Mouse (Mus musculus) MEL (cell line): ENCODE results near the gene Cdkn2d. TPM values are rescaled to one million over a fixed set of nuclear protein-coding genes. Genes with fewer than 3 reads are reported as not detected.

ENCODE experiments used
- DNase-seq: peaks from one replicate; pipeline ENCODE4 v3.0.0; 2011; ENCODE audit warnings: low read depth, low spot score
- H3K27ac ChIP-seq: 2 replicates; pipeline ENCODE4 v1.5.1; 2012; ENCODE audit warnings: low read depth, mild to moderate bottlenecking, control low read depth, low read length, moderate library complexity; ENCODE audit not compliant: control insufficient read depth
- H3K27me3 ChIP-seq, 2 experiments: fragments of 150-350 bp in 1 of 2; sonication (generic) in 1 of 2; 2 replicates each; pipeline ENCODE4 v1.6.1; 2012; ENCODE audit warnings: low read length in 2 of 2, mild to moderate bottlenecking in 2 of 2, improper control_type of control experiment in 1 of 2, moderate library complexity in 1 of 2; ENCODE audit not compliant: insufficient read depth in 2 of 2, control insufficient read depth in 1 of 2
- H3K36me3 ChIP-seq, 2 experiments: 2 replicates each; pipeline ENCODE4 v1.6.1; 2012 to 2014; ENCODE audit warnings: low read length in 2 of 2, improper control_type of control experiment in 1 of 2, inconsistent platforms in 1 of 2, mild to moderate bottlenecking in 1 of 2; ENCODE audit not compliant: insufficient read depth in 2 of 2, control insufficient read depth in 1 of 2
- H3K4me1 ChIP-seq, 2 experiments: fragments of 150-350 bp in 1 of 2; sonication (generic) in 1 of 2; 2 replicates each; pipeline ENCODE4 v1.6.1; 2012; ENCODE audit warnings: low read length in 2 of 2, improper control_type of control experiment in 1 of 2, mild to moderate bottlenecking in 1 of 2; ENCODE audit not compliant: insufficient read depth in 2 of 2, control insufficient read depth in 1 of 2
- H3K4me3 ChIP-seq, 2 experiments: fragments of 150-350 bp in 1 of 2; sonication (generic) in 1 of 2; 2 replicates each; pipeline ENCODE4 v1.5.1; 2012; ENCODE audit warnings: low read depth in 2 of 2, low read length in 2 of 2, mild to moderate bottlenecking in 2 of 2, moderate library complexity in 2 of 2, control low read depth in 1 of 2, improper control_type of control experiment in 1 of 2; ENCODE audit not compliant: control insufficient read depth in 1 of 2, insufficient read depth in 1 of 2
- H3K79me2 ChIP-seq: 2 replicates; pipeline ENCODE4 v1.6.1; 2012; ENCODE audit warnings: mild to moderate bottlenecking, low read length, moderate library complexity; ENCODE audit not compliant: control insufficient read depth, poor library complexity, insufficient read depth
- H3K9ac ChIP-seq: 2 replicates; pipeline ENCODE4 v1.6.1; 2012; ENCODE audit warnings: low read depth, mild to moderate bottlenecking, control low read depth, low read length, moderate library complexity; ENCODE audit not compliant: control insufficient read depth, poor library complexity, severe bottlenecking
- H3K9me3 ChIP-seq: fragments of 150-350 bp; sonication (generic); replicated peaks from 2 replicates; pipeline ENCODE4 v1.6.1; 2012; ENCODE audit warnings: mild to moderate bottlenecking, low read length, improper control_type of control experiment, moderate library complexity; ENCODE audit not compliant: insufficient read depth
- BHLHE40 ChIP-seq: IDR thresholded peaks from 2 replicates; pipeline ENCODE4 v1.6.1; 2012; ENCODE audit warnings: low read depth, mild to moderate bottlenecking, inconsistent platforms, low read length, improper control_type of control experiment, borderline replicate concordance
- CHD1 ChIP-seq: IDR thresholded peaks from 2 replicates; pipeline ENCODE4 v1.6.1; 2012; ENCODE audit warnings: low read depth, mild to moderate bottlenecking, inconsistent platforms, low read length, improper control_type of control experiment
- CTCF ChIP-seq, 3 experiments: IDR thresholded peaks in 2 of 3; conservative IDR thresholded peaks in 1 of 3; 2 replicates each; pipeline ENCODE4 v1.5.1; 2011 to 2012; ENCODE audit warnings: low read length in 3 of 3, low read depth in 2 of 3, mild to moderate bottlenecking in 2 of 3, improper control_type of control experiment in 1 of 3, inconsistent platforms in 1 of 3, mixed read lengths in 1 of 3, moderate library complexity in 1 of 3; ENCODE audit not compliant: control insufficient read depth in 1 of 3, insufficient read depth in 1 of 3, poor library complexity in 1 of 3, severe bottlenecking in 1 of 3
- ELF1 ChIP-seq: IDR thresholded peaks from 2 replicates; pipeline ENCODE4 v1.6.1; 2014; ENCODE audit warnings: low read depth, mild to moderate bottlenecking, inconsistent platforms, low read length, improper control_type of control experiment, moderate library complexity
- EP300 ChIP-seq, 2 experiments: IDR thresholded peaks; 2 replicates each; pipeline ENCODE4 v1.6.1; 2011; ENCODE audit warnings: improper control_type of control experiment in 2 of 2, low read length in 2 of 2, low read depth in 1 of 2, mild to moderate bottlenecking in 1 of 2
- ETS1 ChIP-seq: IDR thresholded peaks from 2 replicates; pipeline ENCODE4 v1.6.1; 2012; ENCODE audit warnings: low read depth, mild to moderate bottlenecking, inconsistent platforms, low read length, improper control_type of control experiment, moderate library complexity
- GATA1 ChIP-seq: IDR thresholded peaks from 2 replicates; pipeline ENCODE4 v1.6.1; 2011; ENCODE audit warnings: low read depth, low read length, improper control_type of control experiment
- HCFC1 ChIP-seq: IDR thresholded peaks from 2 replicates; pipeline ENCODE4 v1.6.1; 2012; ENCODE audit warnings: low read depth, mild to moderate bottlenecking, inconsistent platforms, low read length, improper control_type of control experiment, moderate library complexity
- JUND ChIP-seq: IDR thresholded peaks from 2 replicates; pipeline ENCODE4 v1.6.1; 2011; ENCODE audit warnings: low read depth, mild to moderate bottlenecking, improper control_type of control experiment, low read length
- KAT2A ChIP-seq: conservative IDR thresholded peaks from 2 replicates; pipeline ENCODE4 v1.6.1; 2012; ENCODE audit warnings: low read depth, low read length, improper control_type of control experiment, inconsistent platforms
- MAX ChIP-seq: IDR thresholded peaks from 2 replicates; pipeline ENCODE4 v1.6.1; 2011; ENCODE audit warnings: low read length, improper control_type of control experiment
- MAZ ChIP-seq: IDR thresholded peaks from 2 replicates; pipeline ENCODE4 v1.6.1; 2012; ENCODE audit warnings: low read depth, mild to moderate bottlenecking, inconsistent platforms, low read length, improper control_type of control experiment
- MEF2A ChIP-seq: IDR thresholded peaks from 2 replicates; pipeline ENCODE4 v1.6.1; 2014; ENCODE audit warnings: low read depth, mild to moderate bottlenecking, inconsistent platforms, low read length, improper control_type of control experiment; ENCODE audit not compliant: poor library complexity, insufficient replicate concordance, severe bottlenecking; ENCODE audit errors: extremely low read depth
- MXI1 ChIP-seq: IDR thresholded peaks from 2 replicates; pipeline ENCODE4 v1.6.1; 2011; ENCODE audit warnings: mild to moderate bottlenecking, low read depth, low read length, improper control_type of control experiment
- MYB ChIP-seq: IDR thresholded peaks from 2 replicates; pipeline ENCODE4 v1.6.1; 2011; ENCODE audit warnings: mild to moderate bottlenecking, low read depth, low read length, improper control_type of control experiment
- MYC ChIP-seq: IDR thresholded peaks from 2 replicates; pipeline ENCODE4 v1.6.1; 2011; ENCODE audit warnings: low read depth, mild to moderate bottlenecking, low read length, improper control_type of control experiment, moderate library complexity
- NRF1 ChIP-seq: IDR thresholded peaks from 2 replicates; pipeline ENCODE4 v1.6.1; 2014; ENCODE audit warnings: low read depth, mild to moderate bottlenecking, inconsistent platforms, low read length, improper control_type of control experiment, moderate library complexity; ENCODE audit not compliant: poor library complexity, insufficient read depth, severe bottlenecking
- POLR2A ChIP-seq, 2 experiments: IDR thresholded peaks; 2 replicates each; pipeline ENCODE4 v1.6.1; 2011 to 2012; ENCODE audit warnings: low read length in 2 of 2, mild to moderate bottlenecking in 2 of 2, control low read depth in 1 of 2, improper control_type of control experiment in 1 of 2, low read depth in 1 of 2, moderate library complexity in 1 of 2; ENCODE audit not compliant: control insufficient read depth in 1 of 2, insufficient read depth in 1 of 2, poor library complexity in 1 of 2
- POLR2AphosphoS2 ChIP-seq: IDR thresholded peaks from 2 replicates; pipeline ENCODE4 v1.6.1; 2011; ENCODE audit warnings: low read length, improper control_type of control experiment
- RCOR1 ChIP-seq: IDR thresholded peaks from 2 replicates; pipeline ENCODE4 v1.6.1; 2012; ENCODE audit warnings: low read depth, mild to moderate bottlenecking, inconsistent platforms, low read length, improper control_type of control experiment
- SIN3A ChIP-seq: IDR thresholded peaks from 2 replicates; pipeline ENCODE4 v1.6.1; 2012; ENCODE audit warnings: low read length, improper control_type of control experiment, inconsistent platforms
- SMC3 ChIP-seq: IDR thresholded peaks from 2 replicates; pipeline ENCODE4 v1.6.1; 2011; ENCODE audit warnings: low read depth, low read length, improper control_type of control experiment
- TAL1 ChIP-seq: IDR thresholded peaks from 2 replicates; pipeline ENCODE4 v1.6.1; 2012; ENCODE audit warnings: mild to moderate bottlenecking, inconsistent platforms, low read length, moderate library complexity, mixed read lengths
- TBP ChIP-seq: IDR thresholded peaks from 2 replicates; pipeline ENCODE4 v1.8.0; 2011; ENCODE audit warnings: low read depth, low read length, improper control_type of control experiment
- TCF12 ChIP-seq: IDR thresholded peaks from 2 replicates; pipeline ENCODE4 v1.6.1; 2014; ENCODE audit warnings: low read depth, mild to moderate bottlenecking, inconsistent platforms, low read length, improper control_type of control experiment, moderate library complexity
- UBTF ChIP-seq: IDR thresholded peaks from 2 replicates; pipeline ENCODE4 v1.6.1; 2012; ENCODE audit warnings: low read depth, mild to moderate bottlenecking, inconsistent platforms, low read length, improper control_type of control experiment, moderate library complexity, borderline replicate concordance; ENCODE audit not compliant: insufficient read depth
- USF1 ChIP-seq: IDR thresholded peaks from 2 replicates; pipeline ENCODE4 v1.6.1; 2014; ENCODE audit warnings: low read depth, mild to moderate bottlenecking, inconsistent platforms, low read length, improper control_type of control experiment, moderate library complexity
- USF2 ChIP-seq, 2 experiments: IDR thresholded peaks; 2 replicates each; pipeline ENCODE4 v1.6.1; 2011 to 2012; ENCODE audit warnings: improper control_type of control experiment in 2 of 2, low read length in 2 of 2, borderline replicate concordance in 1 of 2, inconsistent platforms in 1 of 2, low read depth in 1 of 2, mild to moderate bottlenecking in 1 of 2; ENCODE audit not compliant: insufficient read depth in 1 of 2
- ZC3H11A ChIP-seq: IDR thresholded peaks from 2 replicates; pipeline ENCODE4 v1.6.1; 2012; ENCODE audit warnings: low read depth, mild to moderate bottlenecking, inconsistent platforms, low read length, improper control_type of control experiment
- ZKSCAN1 ChIP-seq: IDR thresholded peaks from 2 replicates; pipeline ENCODE4 v1.6.1; 2012; ENCODE audit warnings: low read depth, mild to moderate bottlenecking, inconsistent platforms, low read length, improper control_type of control experiment, moderate library complexity
- ZNF384 ChIP-seq: IDR thresholded peaks from 2 replicates; pipeline ENCODE4 v1.6.1; 2012; ENCODE audit warnings: low read depth, mild to moderate bottlenecking, inconsistent platforms, low read length, improper control_type of control experiment
- polyA plus RNA-seq, 2 experiments: library from polyadenylated mRNA; stranded (reverse) in 1 of 2; unstranded in 1 of 2; fragments of >175 nt in 1 of 2; fragments of >200 nt in 1 of 2; gene quantifications; 2 replicates each; pipeline versions ENCODE4 v1.2.1 to v1.2.4; 2012; ENCODE audit warnings: low replicate concordance in 2 of 2, low read depth in 1 of 2; ENCODE audit not compliant: insufficient read length in 2 of 2, insufficient read depth in 1 of 2, missing spikeins in 1 of 2
- total RNA-seq: library from RNA; depleted of rRNA; stranded (reverse); fragments of 300-350 nt; gene quantifications from 2 replicates; pipeline ENCODE4 v1.2.3, GENCODE M21; 2012

Cdkn2d gene
- total and polyA plus RNA-seq, 3 experiments, result 40.1 to 67.9 TPM; not detected in 1

GRCm38 (mm10) chr9:21314367-21315140 is 23.3 kb upstream of the Cdkn2d start (continued):
- no peak for TF ChIP-seq NRF1
- peak; percentile 36 for TF ChIP-seq MXI1
- TF ChIP-seq MAZ, result no peak
- no peak; the same call in 1 of the 2 replicates for TF ChIP-seq ZC3H11A
- TF ChIP-seq MYC, result no peak
- no peak for TF ChIP-seq MEF2A
- TF ChIP-seq ELF1, result no peak
- no peak for TF ChIP-seq USF1
- TF ChIP-seq SMC3, result peak; percentile 17; the same call in 1 of the 2 replicates
- no peak for TF ChIP-seq ZNF384

- Histone ChIP-seq H3K27ac (no peak overlapping the region), H3K36me3 (peaks cover 0 to 14% of the 10 kb centered on the region in 2 experiments; a peak in 2 of 4 replicates), H3K4me3 (no peak overlapping the region), H3K79me2 (no peaks in the 10 kb centered on the region), H3K4me1 (peaks cover 6 to 16% of the 10 kb centered on the region in 2 experiments; a peak in 3 of 4 replicates), H3K9ac (peak overlapping the region; percentile 6; the same call in 1 of the 2 replicates), H3K9me3 (no peaks in the 10 kb centered on the region), H3K27me3 (no peaks in the 10 kb centered on the region)
- TF ChIP-seq UBTF, result no peak
- TF ChIP-seq MAZ, result peak; percentile 66
- TF ChIP-seq MXI1, result peak; percentile 82; the same call in 1 of the 2 replicates
- TF ChIP-seq JUND, result no peak
- TF ChIP-seq SIN3A, result peak; percentile 96
- peak; percentile 95 for TF ChIP-seq GATA1
- TF ChIP-seq HCFC1, result peak; percentile 63; the same call in 1 of the 2 replicates
- peak; percentile 92 for TF ChIP-seq ETS1
- peak; percentile 94 for TF ChIP-seq RCOR1
- TF ChIP-seq TCF12, result peak; percentile 95
- peak in 1 of 2 experiments; percentile 17; a peak in 1 of 4 replicates for TF ChIP-seq POLR2A (IDR thresholded peaks at IDR 0.05; ENCODE audit: control insufficient read depth in 1 of 2, insufficient read depth in 1 of 2, low read depth in 1 of 2, low read length in 2 of 2, poor library complexity in 1 of 2)
- TF ChIP-seq CTCF (IDR thresholded peaks at IDR 0.05 in 2 of 3, conservative IDR thresholded peaks at IDR 0.05 in 1 of 3; ENCODE audit: control insufficient read depth in 1 of 3, insufficient read depth in 1 of 3, low read depth in 2 of 3, low read length in 3 of 3, poor library complexity in 1 of 3, severe bottlenecking in 1 of 3), result peak in 2 of 3 experiments; percentile 100; a peak in 5 of 6 replicates
- TF ChIP-seq SMC3, result peak; percentile 100
- TF ChIP-seq ZNF384, result peak; percentile 81
- peak; percentile 77 for TF ChIP-seq TBP
- no peak for TF ChIP-seq USF2 (IDR thresholded peaks at IDR 0.05; ENCODE audit: borderline replicate concordance in 1 of 2, insufficient read depth in 1 of 2, low read depth in 1 of 2, low read length in 2 of 2)
- peak; percentile 79; the same call in 1 of the 2 replicates for TF ChIP-seq MYC
- no peak for TF ChIP-seq MYB
- no peak for TF ChIP-seq CHD1
- TF ChIP-seq KAT2A, result no peak
- TF ChIP-seq POLR2AphosphoS2, result no peak
- TF ChIP-seq TAL1, result peak; percentile 99
- peak; percentile 100 for TF ChIP-seq ZC3H11A
- peak; percentile 59 for TF ChIP-seq MAX
- TF ChIP-seq EP300 (IDR thresholded peaks at IDR 0.05; ENCODE audit: low read depth in 1 of 2, low read length in 2 of 2), result peak; percentile 87 to 95
- TF ChIP-seq ZKSCAN1, result no peak
- TF ChIP-seq BHLHE40, result peak; percentile 49; the same call in 1 of the 2 replicates
- peak; percentile 99 for DNase-seq
Measured at GRCm38 (mm10) chr9:21313394-21313793, 22.2 kb upstream of the Cdkn2d start.
